Mouse (Mus musculus): ENCODE results near the gene Nt5c3b.

- no peak for TF ChIP-seq CTCF (IDR thresholded peaks at IDR 0.05; ENCODE audit: low read depth)
- TF ChIP-seq EP300 (IDR thresholded peaks at IDR 0.05; ENCODE audit: low read depth) = no peak
Measured at GRCm38 (mm10) chr11:100440691-100441522, 701 bp downstream of the Nt5c3b start.
